Mouse (Mus musculus) ES-E14 (cell line): ENCODE results near the gene Gpr158. TPM values are rescaled to one million over a fixed set of nuclear protein-coding genes. Genes with fewer than 3 reads are reported as not detected.

Experiments
- DNase-seq: peaks from one replicate; pipeline ENCODE4 v3.0.0-alpha.2; 2013; ENCODE audit warnings: low read depth, low spot score
- H3K27ac ChIP-seq: 2 replicates; pipeline ENCODE4 v1.5.1; 2012; ENCODE audit warnings: low read depth, mild to moderate bottlenecking, low read length, moderate library complexity, mixed read lengths; ENCODE audit not compliant: poor library complexity, insufficient read depth, severe bottlenecking
- H3K36me3 ChIP-seq: 2 replicates; pipeline ENCODE4 v1.6.1; 2012; ENCODE audit warnings: mild to moderate bottlenecking, low read length, moderate library complexity, mixed read lengths; ENCODE audit not compliant: control insufficient read depth, poor library complexity, insufficient read depth, severe bottlenecking
- H3K4me1 ChIP-seq, 2 experiments: fragments of 150-350 bp in 1 of 2; sonication (generic) in 1 of 2; 2 replicates each; pipeline ENCODE4 v1.6.1; 2012; ENCODE audit warnings: low read length in 2 of 2, mild to moderate bottlenecking in 1 of 2, mixed read lengths in 1 of 2; ENCODE audit not compliant: control insufficient read depth in 2 of 2, insufficient read depth in 2 of 2, poor library complexity in 1 of 2
- H3K4me3 ChIP-seq, 2 experiments: fragments of 150-350 bp in 1 of 2; sonication (generic) in 1 of 2; 2 replicates each; pipeline ENCODE4 v1.5.1; 2012; ENCODE audit warnings: low read length in 2 of 2, low read depth in 1 of 2, mild to moderate bottlenecking in 1 of 2, mixed read lengths in 1 of 2; ENCODE audit not compliant: insufficient read depth in 1 of 2, poor library complexity in 1 of 2, severe bottlenecking in 1 of 2
- H3K9ac ChIP-seq: 2 replicates; pipeline ENCODE4 v1.6.1; 2012; ENCODE audit warnings: low read depth, mild to moderate bottlenecking, low read length, mixed read lengths; ENCODE audit not compliant: poor library complexity, insufficient read depth, severe bottlenecking
- H3K9me3 ChIP-seq: fragments of 150-350 bp; sonication (generic); 2 replicates; pipeline ENCODE4 v1.6.1; 2012; ENCODE audit warnings: low read depth, mild to moderate bottlenecking, low read length; ENCODE audit not compliant: control insufficient read depth, insufficient read depth
- CHD2 ChIP-seq: IDR thresholded peaks from 2 replicates; pipeline ENCODE4 v1.6.1; 2014; ENCODE audit warnings: mild to moderate bottlenecking, low read depth, low read length, inconsistent platforms
- HCFC1 ChIP-seq: IDR thresholded peaks from 2 replicates; pipeline ENCODE4 v1.6.1; 2012; ENCODE audit warnings: low read length, inconsistent platforms, borderline replicate concordance; ENCODE audit not compliant: insufficient read depth
- MAFK ChIP-seq: IDR thresholded peaks from 2 replicates; pipeline ENCODE4 v1.6.1; 2014; ENCODE audit warnings: mild to moderate bottlenecking, low read depth, low read length, inconsistent platforms; ENCODE audit not compliant: insufficient read depth
- ZC3H11A ChIP-seq: IDR thresholded peaks from 2 replicates; pipeline ENCODE4 v1.6.1; 2012; ENCODE audit warnings: low read depth, mild to moderate bottlenecking, inconsistent platforms, low read length, borderline replicate concordance
- ZNF384 ChIP-seq: IDR thresholded peaks from 2 replicates; pipeline ENCODE4 v1.6.1; 2012; ENCODE audit warnings: low read depth, low read length, inconsistent platforms
- in situ Hi-C, 2 experiments: fragments of 600-800 bp; cut with MboI; formaldehyde crosslinking; loops; one replicate each; pipeline ENCODE4 v1.15.1; 2025; ENCODE audit warnings: low sequenced_read_pairs in 2 of 2, inconsistent platforms in 1 of 2; ENCODE audit not compliant: unreplicated experiment in 2 of 2
- total RNA-seq: library from RNA; depleted of rRNA; stranded (reverse); fragments of 300-350 nt; gene quantifications from 2 replicates; pipeline ENCODE4 v1.2.3, GENCODE M21; 2012

The Gpr158 gene
- total RNA-seq, 1 experiment: 0.09 TPM

DNA sequence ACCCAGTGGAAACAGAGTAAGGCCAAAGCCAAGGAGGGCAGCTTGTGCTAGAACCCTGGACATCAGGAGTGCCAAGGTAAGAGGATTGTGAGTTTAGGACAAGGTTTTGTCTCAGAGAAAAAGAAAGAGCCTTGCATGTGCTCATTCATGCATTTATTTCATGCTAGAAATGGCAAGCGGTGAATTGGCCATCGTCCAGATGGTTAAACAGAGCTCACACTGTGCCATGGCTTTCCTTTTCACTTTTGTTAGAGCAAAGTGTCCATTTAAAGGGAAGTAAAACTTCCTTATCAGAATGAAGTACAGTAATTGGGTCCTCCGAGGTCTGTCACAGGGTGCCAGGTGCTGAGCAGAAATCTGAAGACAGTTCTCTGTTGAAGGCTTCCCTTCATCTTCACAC, 38.3 kb downstream of the Gpr158 start:
- no peaks in the 10 kb centered on the region for H3K4me1 ChIP-seq
- in situ Hi-C loops: no loop called here
- DNase-seq: no peak
- H3K27ac ChIP-seq: no peak overlapping the region
- no peak overlapping the region for H3K4me3 ChIP-seq
- H3K36me3 ChIP-seq: no peaks in the 10 kb centered on the region
- TF ChIP-seq MAFK: no peak
- TF ChIP-seq CHD2: no peak
- TF ChIP-seq ZNF384: no peak
- no peak for TF ChIP-seq HCFC1
- TF ChIP-seq ZC3H11A: no peak
- H3K9ac ChIP-seq: no peak overlapping the region
- no peaks in the 10 kb centered on the region for H3K9me3 ChIP-seq

DNA sequence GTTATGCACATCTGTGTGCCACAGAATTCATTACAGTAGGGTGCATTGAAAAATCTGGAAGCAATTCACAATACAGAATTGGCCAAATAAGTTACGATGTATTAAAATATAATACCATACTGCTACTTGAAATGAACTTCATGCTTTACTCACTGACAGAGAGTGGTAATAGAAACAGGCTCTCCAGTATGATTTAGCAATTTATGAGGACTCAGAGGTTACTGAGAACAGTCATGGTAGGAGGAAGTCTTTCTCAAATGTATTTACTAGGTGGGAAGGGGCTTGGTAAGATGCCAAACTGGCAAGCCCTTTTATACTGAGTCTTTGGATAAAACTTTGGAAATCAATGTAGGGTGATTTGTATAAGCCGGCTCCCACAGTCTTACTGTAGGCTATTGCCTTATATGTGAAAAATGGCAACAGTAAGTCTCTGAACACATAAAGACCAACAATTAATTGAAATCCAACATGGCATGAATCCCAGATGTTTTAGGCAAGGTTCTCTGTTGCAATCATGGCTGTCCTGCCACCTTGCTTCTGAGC, 40.2 kb downstream of the Gpr158 start:
- in situ Hi-C loops: no loop called here
- TF ChIP-seq ZC3H11A (no peak), HCFC1 (no peak), MAFK (no peak), CHD2 (no peak)
- Histone ChIP-seq H3K9ac (no peak overlapping the region), H3K27ac (no peak overlapping the region), H3K36me3 (no peaks in the 10 kb centered on the region), H3K9me3 (no peaks in the 10 kb centered on the region), H3K4me3 (no peak overlapping the region), H3K4me1 (no peaks in the 10 kb centered on the region)
- no peak for DNase-seq

DNA sequence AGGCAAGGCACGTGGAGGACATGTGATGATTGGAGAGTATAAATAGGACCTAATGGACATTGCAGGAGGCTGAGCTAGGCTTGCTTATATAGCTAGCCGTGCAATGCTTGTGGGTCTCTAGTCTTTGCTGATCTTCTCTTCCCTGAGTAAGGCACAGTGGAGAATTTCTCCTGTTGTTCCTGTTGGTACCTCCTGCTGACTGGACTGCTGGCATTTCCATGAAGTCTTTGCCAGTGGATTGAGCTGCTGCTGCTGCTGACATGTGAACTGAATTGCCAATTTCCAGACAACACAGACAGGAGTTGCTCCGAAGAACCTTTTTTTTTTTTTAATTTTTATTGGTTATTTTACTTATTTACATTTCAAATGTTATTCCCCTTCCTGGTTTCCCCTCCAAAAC, 41.5 kb downstream of the Gpr158 start:
- TF ChIP-seq MAFK (no peak), ZNF384 (no peak), CHD2 (no peak), HCFC1 (no peak), ZC3H11A (no peak)
- Histone ChIP-seq H3K9ac (no peak overlapping the region), H3K36me3 (no peaks in the 10 kb centered on the region), H3K9me3 (no peaks in the 10 kb centered on the region), H3K4me3 (no peak overlapping the region), H3K4me1 (no peaks in the 10 kb centered on the region), H3K27ac (no peak overlapping the region)
- in situ Hi-C loops: no loop called here
- no peak for DNase-seq

DNA sequence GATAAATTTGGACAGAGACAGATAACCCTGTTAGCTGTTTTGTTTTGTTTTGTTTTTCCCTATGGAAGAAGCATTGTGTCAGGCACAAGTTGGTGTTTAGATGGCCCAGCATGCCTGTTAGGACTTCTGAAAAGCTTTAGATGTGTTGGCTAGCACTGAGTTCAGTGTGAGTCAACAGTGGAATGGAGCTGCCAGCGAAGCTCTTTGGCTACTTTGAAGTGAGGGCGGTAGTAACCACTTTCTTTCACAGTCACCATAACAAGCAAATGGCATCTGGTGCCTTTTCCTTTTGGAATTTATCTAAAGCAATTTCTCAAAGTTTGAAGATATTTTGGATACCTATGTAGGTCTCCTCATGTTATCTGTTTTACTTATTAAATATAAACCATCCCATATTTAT, 62.9 kb downstream of the Gpr158 start:
- H3K4me3 ChIP-seq: no peak overlapping the region
- no peak for DNase-seq
- no peak for TF ChIP-seq CHD2
- TF ChIP-seq ZC3H11A: no peak
- no peak for TF ChIP-seq ZNF384
- no peak for TF ChIP-seq MAFK
- no peak for TF ChIP-seq HCFC1
- no peaks in the 10 kb centered on the region for H3K9me3 ChIP-seq
- H3K36me3 ChIP-seq: no peaks in the 10 kb centered on the region
- H3K9ac ChIP-seq: no peak overlapping the region
- in situ Hi-C loops: no loop called here
- H3K27ac ChIP-seq: no peak overlapping the region
- no peaks in the 10 kb centered on the region for H3K4me1 ChIP-seq

DNA sequence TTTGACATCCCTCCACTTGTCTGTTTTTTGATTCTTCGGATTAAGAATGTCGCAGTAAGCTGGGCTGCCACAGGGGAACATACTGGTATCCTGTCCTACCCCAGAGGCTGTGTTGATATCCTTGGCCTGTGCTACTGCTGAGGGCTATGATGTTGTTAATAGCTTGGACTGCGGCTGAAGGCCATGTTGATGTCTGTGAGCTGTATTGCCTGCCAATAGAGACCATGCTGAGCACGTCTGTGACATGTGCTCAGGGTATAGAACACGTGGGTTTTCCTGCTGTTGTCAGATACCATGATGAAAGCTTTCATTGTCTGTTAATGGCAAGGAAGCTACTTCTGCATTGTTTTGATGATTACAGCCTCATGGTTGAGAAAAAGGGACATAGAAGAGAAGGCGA, 63.8 kb downstream of the Gpr158 start:
- no peak for TF ChIP-seq ZNF384
- no peak for TF ChIP-seq MAFK
- no peak for TF ChIP-seq CHD2
- TF ChIP-seq ZC3H11A: no peak
- no peak for TF ChIP-seq HCFC1
- no peak for DNase-seq
- no peak overlapping the region for H3K4me3 ChIP-seq
- no peaks in the 10 kb centered on the region for H3K36me3 ChIP-seq
- no peak overlapping the region for H3K27ac ChIP-seq
- no peak overlapping the region for H3K9ac ChIP-seq
- in situ Hi-C loops: no loop called here
- no peaks in the 10 kb centered on the region for H3K9me3 ChIP-seq
- no peaks in the 10 kb centered on the region for H3K4me1 ChIP-seq
